Mouse (Mus musculus) cortical plate, adult 2 months (tissue): Measurements from ENCODE around the gene Zp1. TPM values are rescaled to one million over a fixed set of nuclear protein-coding genes. Genes with fewer than 3 reads are reported as not detected.
A peak's percentile ranks its signal among the peaks of the same experiment; 100 is the strongest.

Experiments used
- H3K27ac ChIP-seq: fragments of 200-500 bp; 2 replicates; pipeline ENCODE4 v1.5.1; 2012; ENCODE audit warnings: low read length, control low read depth, inconsistent platforms; ENCODE audit not compliant: insufficient read depth
- H3K4me1 ChIP-seq: fragments of 200-500 bp; 2 replicates; pipeline ENCODE4 v1.6.1; 2011; ENCODE audit warnings: low read length; ENCODE audit not compliant: control insufficient read depth, insufficient read depth
- H3K4me3 ChIP-seq: fragments of 200-500 bp; 2 replicates; pipeline ENCODE4 v1.5.1; 2011; ENCODE audit warnings: mild to moderate bottlenecking, low read length, control low read depth; ENCODE audit not compliant: insufficient read depth
- CTCF ChIP-seq: fragments of 200-500 bp; IDR thresholded peaks from 2 replicates; pipeline ENCODE4 v1.5.1; 2011; ENCODE audit warnings: mild to moderate bottlenecking, control low read depth, low read length; ENCODE audit not compliant: insufficient read depth; ENCODE audit errors: extremely low read depth
- POLR2A ChIP-seq: fragments of 200-500 bp; IDR thresholded peaks from 2 replicates; pipeline ENCODE4 v1.6.1; 2011; ENCODE audit warnings: mild to moderate bottlenecking, low read length, control low read depth; ENCODE audit not compliant: insufficient read depth; ENCODE audit errors: extremely low read depth
- polyA plus RNA-seq: library from polyadenylated mRNA; depleted of rRNA; stranded (reverse); fragments of >200 nt; gene quantifications from 2 replicates; pipeline ENCODE4 v1.2.3, GENCODE M21; 2012

Zp1 gene
- polyA plus RNA-seq, 1 experiment: not detected

DNA sequence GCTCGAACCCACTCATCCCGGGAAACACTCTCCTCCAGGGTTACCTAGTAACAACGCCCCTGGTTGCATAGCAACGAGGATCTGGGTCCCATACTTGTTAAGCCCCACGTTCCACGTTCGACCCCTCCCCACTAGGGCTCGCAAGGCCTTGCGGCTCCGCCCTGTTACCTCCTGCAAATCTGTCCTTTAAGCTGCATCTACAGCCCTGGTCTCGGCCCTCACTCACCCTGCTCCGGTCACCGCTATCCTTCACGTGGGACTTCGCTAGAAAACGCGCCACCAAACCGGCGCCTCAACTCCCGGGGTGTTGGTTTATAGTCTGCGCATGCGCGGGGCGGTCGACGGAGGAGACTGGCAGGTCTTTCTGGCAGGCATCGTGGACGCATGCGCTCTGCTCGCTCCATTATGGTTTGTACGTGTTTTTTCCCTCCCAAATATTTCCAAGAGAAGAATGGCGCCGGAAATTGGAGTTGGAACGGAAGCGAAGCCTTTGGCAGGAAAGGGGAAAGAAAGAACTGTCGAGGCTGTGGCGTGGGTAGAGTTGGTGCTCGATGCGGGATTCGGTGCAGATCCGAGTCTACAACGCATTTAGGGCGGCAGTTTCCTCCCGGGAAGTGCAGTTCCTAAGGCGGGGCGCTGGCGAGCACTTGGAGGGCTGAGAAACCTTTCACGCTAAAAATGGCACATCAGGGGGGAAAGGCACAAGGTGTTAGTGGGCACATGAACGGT is 38.8 kb downstream of the Zp1 start, which contains the start of gene Tmem109:
TSS of gene Tmem109 (minus strand) at position 576 of the 729 bp plus-strand sequence.
- peak within 1 kb of the TSS; percentile 90 for H3K27ac ChIP-seq
- TF ChIP-seq CTCF (peak; percentile 30; the same call in 1 of the 2 replicates), POLR2A (peak; percentile 60)

DNA sequence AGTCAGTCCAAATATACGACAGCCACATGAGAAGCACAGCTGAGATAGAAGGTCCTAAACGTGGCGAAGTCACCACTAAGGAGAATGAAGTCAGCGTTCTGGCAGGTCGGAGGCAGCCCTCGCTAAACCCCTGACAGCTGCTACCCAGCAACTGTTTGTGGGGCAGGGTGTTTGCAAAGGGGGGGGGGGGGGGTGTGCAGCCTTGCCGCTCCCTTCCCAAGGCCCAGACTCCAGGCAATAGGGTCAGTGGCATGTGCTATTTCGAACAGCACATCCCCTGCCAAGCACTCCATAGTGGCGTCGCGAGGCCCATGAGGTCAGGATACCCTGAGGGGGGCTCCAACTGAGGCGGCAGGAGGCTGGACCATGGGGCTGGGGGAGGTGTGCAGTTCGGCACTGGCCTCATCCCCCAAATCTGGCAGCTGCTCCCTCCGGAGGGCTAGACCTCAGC is 39.4 kb downstream of the Zp1 start:
- peaks cover 14% of the 10 kb centered on the region for H3K4me1 ChIP-seq
- TF ChIP-seq CTCF (no peak), POLR2A (no peak)

More for the DNA sequence above, 38.8 kb downstream of the Zp1 start, which contains the start of gene Tmem109:
- peaks cover 14% of the 10 kb centered on the region for H3K4me1 ChIP-seq
- H3K4me3 ChIP-seq: peak within 1 kb of the TSS; percentile 60

DNA sequence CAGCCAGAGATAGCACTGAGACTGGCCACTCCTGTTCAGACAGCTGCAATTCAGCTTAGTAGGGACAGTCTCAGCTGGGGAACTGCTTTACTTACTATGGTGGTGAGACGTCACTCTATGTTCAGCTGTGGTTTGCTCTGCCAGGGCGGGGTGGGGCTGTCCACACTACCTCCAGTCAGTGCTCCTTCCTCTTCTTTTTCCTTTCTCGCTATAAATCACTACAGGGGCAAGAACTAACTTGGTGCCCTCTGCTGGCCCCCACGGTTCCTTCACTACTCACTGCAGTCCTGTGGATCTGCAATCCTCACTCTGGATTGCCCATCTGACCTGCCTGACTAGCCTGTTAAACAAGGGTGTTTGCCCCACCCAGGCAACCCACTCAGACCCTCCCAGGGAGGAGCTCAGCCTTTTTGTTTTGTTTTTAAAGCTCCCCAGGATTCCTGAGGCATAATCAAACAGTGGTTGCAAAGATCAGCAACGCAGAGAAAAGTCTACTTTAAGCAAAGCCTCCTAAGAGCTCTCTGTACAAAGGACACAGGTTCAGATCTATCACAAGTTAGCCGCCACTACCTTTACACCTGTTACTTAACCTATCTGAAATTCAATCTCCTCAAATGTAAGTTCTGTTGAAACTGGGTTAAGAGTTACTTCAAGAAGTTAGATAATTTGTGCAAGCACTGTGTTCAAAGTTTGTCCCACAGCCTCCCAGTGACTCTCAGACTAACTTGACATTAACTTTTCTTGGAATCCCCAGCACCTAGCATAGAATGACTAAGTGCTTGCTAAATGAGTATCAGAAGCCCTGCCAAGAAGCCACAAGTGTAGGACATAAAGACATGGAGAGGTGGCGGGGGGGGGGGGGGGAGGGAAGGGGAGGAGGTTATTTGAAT is 40.1 kb downstream of the Zp1 start:
- no peak overlapping the region for H3K27ac ChIP-seq
- TF ChIP-seq CTCF (peak; percentile 30), POLR2A (no peak)
- peak overlapping the region; percentile 60 for H3K4me3 ChIP-seq
- peaks cover 14% of the 10 kb centered on the region for H3K4me1 ChIP-seq

More for the DNA sequence above, 39.4 kb downstream of the Zp1 start:
- H3K27ac ChIP-seq: peak overlapping the region; percentile 67
- H3K4me3 ChIP-seq: peak overlapping the region; percentile 60

DNA sequence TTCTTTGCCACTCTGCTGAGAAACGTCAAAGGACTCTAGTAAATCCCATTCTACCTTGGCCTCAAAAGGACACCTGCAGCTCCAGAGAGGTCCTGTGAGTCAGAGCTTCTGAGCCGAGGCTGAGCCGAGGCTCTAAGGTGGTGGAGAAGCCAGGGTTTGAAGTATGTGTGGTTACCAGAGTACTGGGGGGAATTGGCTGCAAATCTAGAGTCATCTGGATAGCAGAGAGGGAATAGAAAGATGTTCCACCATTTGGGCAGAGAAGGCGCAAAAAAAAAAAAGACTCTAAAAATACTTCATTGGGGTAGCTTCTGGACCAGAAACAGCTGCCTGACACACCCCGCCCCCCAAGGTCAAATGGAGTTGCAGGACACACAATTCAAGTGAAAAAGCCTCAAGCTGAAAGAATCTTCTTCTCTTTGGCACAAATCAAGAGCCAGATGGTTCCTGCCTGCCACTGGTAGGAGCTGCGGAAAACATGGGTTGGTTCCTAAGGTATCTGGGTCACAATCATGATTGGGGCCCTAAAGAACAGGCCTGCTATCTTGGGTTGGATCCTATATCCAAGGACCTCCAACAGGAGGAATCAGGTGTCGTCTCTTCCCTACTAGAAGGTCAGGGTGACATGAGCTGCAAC is 42.1 kb downstream of the Zp1 start:
- Histone ChIP-seq H3K27ac (peak overlapping the region; percentile 64), H3K4me3 (no peak overlapping the region), H3K4me1 (peaks cover 14% of the 10 kb centered on the region)
- no peak for TF ChIP-seq POLR2A
- TF ChIP-seq CTCF: no peak

DNA sequence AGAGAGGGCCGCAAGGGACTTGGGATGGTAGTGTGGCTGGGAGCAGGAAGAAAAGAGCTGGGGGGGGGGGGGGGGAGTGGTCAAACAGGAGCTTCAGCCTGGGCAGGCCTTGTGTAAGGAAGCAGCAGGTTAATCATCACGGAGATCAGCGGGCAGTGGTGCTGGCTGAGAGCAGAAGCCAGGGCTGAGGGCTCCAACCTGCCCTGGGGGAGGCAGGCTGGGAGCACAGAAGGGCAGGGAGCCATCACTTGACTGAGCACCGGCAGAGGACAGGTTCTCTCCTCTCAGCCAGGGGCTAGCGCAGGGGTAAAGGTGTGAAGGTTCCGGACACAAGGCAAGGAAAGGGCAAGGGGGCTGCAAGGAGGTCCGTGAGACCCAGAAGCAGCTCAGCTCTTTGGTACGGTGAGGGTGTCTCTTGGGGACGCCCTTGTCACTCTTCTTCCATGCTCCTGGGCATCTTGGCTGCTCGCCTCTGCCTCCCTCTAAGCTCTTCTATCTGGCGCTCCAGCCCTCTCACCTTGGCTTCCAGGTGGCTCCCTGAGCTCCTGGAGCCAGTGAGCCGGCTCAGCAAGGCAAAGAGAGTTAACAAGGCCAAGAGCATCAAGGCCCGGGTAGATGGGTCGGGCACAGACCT is 49.0 kb downstream of the Zp1 start:
- H3K4me1 ChIP-seq: peaks cover 1% of the 10 kb centered on the region; the same call in 1 of the 2 replicates
- H3K4me3 ChIP-seq: no peak overlapping the region
- TF ChIP-seq CTCF (no peak), POLR2A (no peak)
- no peak overlapping the region for H3K27ac ChIP-seq

DNA sequence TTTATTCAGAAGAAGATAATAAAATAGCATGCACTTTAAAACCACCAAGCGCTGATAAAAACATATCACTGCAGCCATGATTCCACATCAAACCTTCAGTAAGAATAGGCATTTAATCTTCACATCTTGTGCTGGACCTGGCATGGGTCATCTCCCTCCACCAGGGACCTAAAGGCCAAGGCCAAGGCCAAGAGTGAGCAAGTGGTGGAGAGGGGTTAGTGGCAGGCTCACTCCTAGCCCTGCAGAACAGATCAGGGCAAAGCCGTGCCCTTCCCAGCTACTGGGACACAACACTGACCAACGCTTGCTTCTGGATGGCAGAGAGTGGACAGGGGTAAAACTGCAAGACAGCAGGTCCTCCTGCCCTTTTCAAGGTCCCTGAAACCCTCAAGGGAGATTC is 49.8 kb downstream of the Zp1 start:
- Histone ChIP-seq H3K27ac (no peak overlapping the region), H3K4me1 (peaks cover 1% of the 10 kb centered on the region; the same call in 1 of the 2 replicates), H3K4me3 (no peak overlapping the region)
- TF ChIP-seq POLR2A (no peak), CTCF (no peak)

DNA sequence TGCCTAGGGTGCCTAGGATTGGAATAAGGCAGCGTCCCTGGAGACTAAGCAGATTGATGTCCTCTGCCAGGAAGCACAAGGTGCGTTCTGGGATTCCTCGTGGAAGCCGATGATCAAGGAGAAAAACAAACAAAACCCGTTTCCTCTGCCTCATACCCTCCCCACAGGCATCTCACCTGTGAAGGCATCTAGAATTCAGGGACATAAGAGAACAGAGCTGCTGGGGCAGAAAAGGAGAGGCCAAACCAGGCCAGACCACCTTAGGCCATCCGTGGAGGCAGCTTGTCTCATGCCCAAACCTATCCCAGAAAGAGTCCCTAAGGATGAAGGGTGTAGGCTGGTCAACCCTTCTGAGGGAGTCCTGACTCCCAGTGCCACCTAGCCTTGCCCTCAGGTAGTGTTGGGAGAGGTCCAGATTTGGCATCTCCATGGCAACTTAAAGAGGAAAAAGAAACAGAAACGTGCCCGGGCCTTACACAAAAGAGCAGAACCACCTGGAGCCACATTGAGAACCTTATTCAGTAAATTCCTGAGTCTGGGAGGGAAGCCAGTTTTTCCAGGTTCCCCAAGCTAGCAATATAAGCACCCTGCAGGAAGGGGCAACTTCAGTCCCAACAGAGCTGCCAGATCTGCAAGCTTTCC is 50.4 kb downstream of the Zp1 start, which contains the start of gene Tmem132a:
TSS of gene Tmem132a (minus strand) at position 55 of the 642 bp plus-strand sequence.
- peak within 1 kb of the TSS; percentile 58 for H3K27ac ChIP-seq
- H3K4me3 ChIP-seq: peak within 1 kb of the TSS; percentile 91
- peaks cover 1% of the 10 kb centered on the region; the same call in 1 of the 2 replicates for H3K4me1 ChIP-seq
- TF ChIP-seq POLR2A: no peak
- no peak for TF ChIP-seq CTCF

DNA sequence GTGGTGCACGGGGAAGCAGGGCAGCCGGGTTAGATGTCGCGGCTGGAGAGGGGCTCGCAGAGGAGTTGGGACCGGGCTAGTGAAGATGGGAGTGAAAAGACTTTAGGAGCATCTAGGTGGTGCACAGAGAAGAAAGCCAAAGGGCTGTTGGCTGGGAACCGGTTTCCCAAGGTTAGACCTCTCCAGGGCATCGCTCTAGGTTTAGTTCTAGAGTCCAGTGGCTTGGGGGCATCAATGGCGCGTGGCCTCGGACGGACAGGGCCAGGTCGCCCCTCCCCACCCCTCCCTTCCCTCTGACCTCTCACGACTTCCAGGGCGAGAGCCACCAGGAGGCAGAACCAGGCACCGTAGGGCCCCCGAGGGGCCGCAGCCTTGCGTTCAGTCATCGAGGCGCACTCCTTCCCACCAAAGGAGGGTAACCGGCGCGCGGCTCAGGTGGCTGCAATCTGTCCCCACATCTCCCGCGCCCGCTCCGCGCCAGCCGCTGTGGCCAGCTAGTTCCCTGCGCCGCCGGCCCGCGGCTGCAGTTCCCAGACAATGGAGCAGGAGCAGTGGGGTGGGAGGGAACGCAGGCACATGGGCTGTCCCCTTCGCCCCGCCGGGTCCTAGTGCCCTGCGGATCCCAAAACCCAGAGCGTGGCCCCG is 51.1 kb downstream of the Zp1 start:
- peak overlapping the region; percentile 58 for H3K27ac ChIP-seq
- peak overlapping the region; percentile 91 for H3K4me3 ChIP-seq
- peaks cover 1% of the 10 kb centered on the region; the same call in 1 of the 2 replicates for H3K4me1 ChIP-seq
- TF ChIP-seq CTCF (no peak), POLR2A (peak; percentile 89)
